Mouse (Mus musculus) heart, adult 2 months (tissue): ENCODE data around the gene Armh2. TPM values are rescaled to one million over a fixed set of nuclear protein-coding genes. Genes with fewer than 3 reads are reported as not detected.
A peak's percentile ranks its signal among the peaks of the same experiment; 100 is the strongest.

ENCODE experiments used
- DNase-seq, 2 experiments: peaks; one replicate each; pipeline ENCODE4 v3.0.0; 2021
- H3K27ac ChIP-seq: fragments of 200-600 bp; 2 replicates; pipeline ENCODE4 v1.8.1; 2022
- H3K27me3 ChIP-seq: fragments of 200-500 bp; 2 replicates; pipeline ENCODE4 v1.6.1; 2012; ENCODE audit warnings: mild to moderate bottlenecking, low read length, inconsistent platforms, mixed read lengths; ENCODE audit not compliant: control insufficient read depth, insufficient read depth
- H3K36me3 ChIP-seq: fragments of 200-500 bp; 2 replicates; pipeline ENCODE4 v1.6.1; 2012; ENCODE audit warnings: low read length, inconsistent platforms; ENCODE audit not compliant: control insufficient read depth, insufficient read depth
- H3K4me1 ChIP-seq: fragments of 200-500 bp; 2 replicates; pipeline ENCODE4 v1.6.1; 2011; ENCODE audit warnings: low read length; ENCODE audit not compliant: control insufficient read depth, insufficient read depth
- H3K4me3 ChIP-seq: fragments of 200-600 bp; 2 replicates; pipeline ENCODE4 v1.8.1; 2022
- H3K79me2 ChIP-seq: fragments of 200-500 bp; replicated peaks from 2 replicates; pipeline ENCODE4 v1.6.1; 2012; ENCODE audit warnings: mild to moderate bottlenecking, inconsistent platforms, low read length, moderate library complexity, mixed read lengths; ENCODE audit not compliant: control insufficient read depth, insufficient read depth
- H3K9ac ChIP-seq: fragments of 200-500 bp; 2 replicates; pipeline ENCODE4 v1.6.1; 2012; ENCODE audit warnings: low read depth, mild to moderate bottlenecking, control low read depth, inconsistent platforms, low read length, mixed read lengths
- CTCF ChIP-seq: fragments of 200-600 bp; IDR thresholded peaks from 2 replicates; pipeline ENCODE4 v1.8.1; 2022; ENCODE audit warnings: antibody characterized with exemption, mild to moderate bottlenecking, moderate library complexity
- EP300 ChIP-seq: fragments of 200-500 bp; IDR thresholded peaks from 2 replicates; pipeline ENCODE4 v1.6.1; 2011; ENCODE audit warnings: low read depth, low read length, control low read depth; ENCODE audit not compliant: insufficient read depth
- POLR2A ChIP-seq: fragments of 200-500 bp; IDR thresholded peaks from 2 replicates; pipeline ENCODE4 v1.6.1; 2011; ENCODE audit warnings: mild to moderate bottlenecking, low read depth, low read length, control low read depth; ENCODE audit not compliant: insufficient read depth
- WGBS: fragments of 180-500 bp; shearing (Covaris S2); methylation state at CpG from one replicate; pipeline ENCODE4 v1.1.7; 2018; 5-methylcytosine and 5-hydroxymethylcytosine counted together
- intact Hi-C: fragments of 180-260 bp; cut with DNase I; formaldehyde crosslinking; loops from one replicate; pipeline ENCODE4 v1.15.1; 2025
- polyA plus RNA-seq: library from polyadenylated mRNA; depleted of rRNA; stranded (reverse); fragments of >200 nt; gene quantifications from 2 replicates; pipeline ENCODE4 v1.2.3, GENCODE M21; 2012
- total RNA-seq, 2 experiments: library from RNA; stranded (reverse); gene quantifications; 2 replicates each; pipeline ENCODE4 v1.2.3; 2021

Gene Armh2
- total and polyA plus RNA-seq, 3 experiments = not detected

- Histone ChIP-seq H3K4me1 (no peaks in the 10 kb centered on the region), H3K4me3 (no peak overlapping the region), H3K9ac (no peak overlapping the region), H3K36me3 (no peaks in the 10 kb centered on the region), H3K79me2 (no peaks in the 10 kb centered on the region), H3K27ac (no peak overlapping the region), H3K27me3 (no peaks in the 10 kb centered on the region)
- WGBS = 45% methylated on average over 7 of the region's 7 CpGs
- intact Hi-C loops = loop anchor here (5.0 kb wide), 1 partner anchor 294 kb away; no protein-coding TSS in a partner anchor
- peak; percentile 78 for TF ChIP-seq CTCF
- TF ChIP-seq EP300 = 0 out of 2 replicates have a peak, but pooled peaks have one; percentile 30
- TF ChIP-seq POLR2A = no peak
- DNase-seq = peak in 1 of 2 experiments; percentile 33
These were observed 35.3 kb downstream of the Armh2 start for GRCm38 (mm10) chr13:24776146-24776844.

- H3K27me3 ChIP-seq = no peaks in the 10 kb centered on the region
- H3K36me3 ChIP-seq = no peaks in the 10 kb centered on the region
- H3K4me1 ChIP-seq = no peaks in the 10 kb centered on the region
- DNase-seq = no peak
- 71% methylated on average over 2 of the region's 2 CpGs for WGBS
- no peak overlapping the region for H3K27ac ChIP-seq
- no peak for TF ChIP-seq EP300
- no peak for TF ChIP-seq CTCF
- no peak for TF ChIP-seq POLR2A
- no peaks in the 10 kb centered on the region for H3K79me2 ChIP-seq
- H3K4me3 ChIP-seq = no peak overlapping the region
- intact Hi-C loops = loop anchor here (5.0 kb wide), 1 partner anchor 296 kb away; no protein-coding TSS in a partner anchor
- no peak overlapping the region for H3K9ac ChIP-seq
These were observed 37.0 kb downstream of the Armh2 start for GRCm38 (mm10) chr13:24778026-24778425.

- H3K27me3 ChIP-seq = no peaks in the 10 kb centered on the region
- H3K4me1 ChIP-seq = no peaks in the 10 kb centered on the region
- intact Hi-C loops = loop anchor here (5.0 kb wide), 1 partner anchor 297 kb away; no protein-coding TSS in a partner anchor
- TF ChIP-seq CTCF (no peak), POLR2A (no peak), EP300 (no peak)
- H3K27ac ChIP-seq = no peak overlapping the region
- H3K79me2 ChIP-seq = no peaks in the 10 kb centered on the region
- no peak for DNase-seq
- no peaks in the 10 kb centered on the region for H3K36me3 ChIP-seq
- H3K9ac ChIP-seq = no peak overlapping the region
- no peak overlapping the region for H3K4me3 ChIP-seq
- WGBS = 71% methylated on average over 8 of the region's 8 CpGs
These were observed 37.8 kb downstream of the Armh2 start for GRCm38 (mm10) chr13:24778706-24779380.

- Histone ChIP-seq H3K27ac (no peak overlapping the region), H3K36me3 (no peaks in the 10 kb centered on the region), H3K4me1 (no peaks in the 10 kb centered on the region), H3K79me2 (no peaks in the 10 kb centered on the region), H3K27me3 (no peaks in the 10 kb centered on the region), H3K4me3 (no peak overlapping the region), H3K9ac (no peak overlapping the region)
- no peak for DNase-seq
- 42% methylated on average over 5 of the region's 5 CpGs for WGBS
- intact Hi-C loops = no loop called here
- TF ChIP-seq EP300 (no peak), POLR2A (no peak), CTCF (no peak)
These were observed 40.9 kb downstream of the Armh2 start for GRCm38 (mm10) chr13:24781916-24782315.

- peak in 1 of 2 experiments; percentile 53 for DNase-seq
- intact Hi-C loops = no loop called here
- H3K27ac ChIP-seq = no peak overlapping the region; the same call in 1 of the 2 replicates
- 40% methylated on average over 11 of the region's 11 CpGs for WGBS
- no peak overlapping the region for H3K9ac ChIP-seq
- H3K4me3 ChIP-seq = no peak overlapping the region
- H3K36me3 ChIP-seq = no peaks in the 10 kb centered on the region
- H3K79me2 ChIP-seq = no peaks in the 10 kb centered on the region
- TF ChIP-seq CTCF = no peak
- TF ChIP-seq EP300 = peak; percentile 80
- TF ChIP-seq POLR2A = no peak
- no peaks in the 10 kb centered on the region for H3K27me3 ChIP-seq
- H3K4me1 ChIP-seq = no peaks in the 10 kb centered on the region
These were observed 45.0 kb downstream of the Armh2 start for GRCm38 (mm10) chr13:24786014-24786490.
